Mouse (Mus musculus) forebrain, embryonic 14.5 days (tissue): ENCODE measurements around the gene Fbxo6. TPM values are rescaled to one million over a fixed set of nuclear protein-coding genes. Genes with fewer than 3 reads are reported as not detected.

ENCODE experiments used
- ATAC-seq: fragments of 200-750 bp; cut with Nextera tagmentation; 2 replicates; pipeline ENCODE4 v1.8.0; 2017; ENCODE audit warnings: mild to moderate bottlenecking, moderate library complexity
- DNase-seq: peaks from one replicate; pipeline ENCODE4 v3.0.0-alpha.2; 2015; ENCODE audit warnings: low spot score
- H3K27ac ChIP-seq: fragments of 300-500 bp; sonication (generic); 2 replicates; pipeline ENCODE4 v1.5.1; 2014; ENCODE audit warnings: low read depth, mild to moderate bottlenecking, control low read depth, low read length, moderate library complexity
- H3K27me3 ChIP-seq: fragments of 300-500 bp; sonication (generic); replicated peaks from 2 replicates; pipeline ENCODE4 v1.6.1; 2014; ENCODE audit warnings: low read length, control low read depth, mixed read lengths; ENCODE audit not compliant: control insufficient read depth, insufficient read depth
- H3K36me3 ChIP-seq: fragments of 300-500 bp; sonication (generic); 2 replicates; pipeline ENCODE4 v1.6.1; 2014; ENCODE audit warnings: low read length, control low read depth; ENCODE audit not compliant: control insufficient read depth, insufficient read depth
- H3K4me1 ChIP-seq: fragments of 300-500 bp; sonication (generic); 2 replicates; pipeline ENCODE4 v1.6.1; 2014; ENCODE audit warnings: antibody characterized with exemption, low read length, control low read depth; ENCODE audit not compliant: control insufficient read depth, insufficient read depth
- H3K4me2 ChIP-seq: fragments of 300-500 bp; sonication (generic); 2 replicates; pipeline ENCODE4 v1.6.1; 2014; ENCODE audit warnings: mild to moderate bottlenecking, control low read depth, low read length
- H3K4me3 ChIP-seq: fragments of 300-500 bp; sonication (generic); 2 replicates; pipeline ENCODE4 v1.5.1; 2014; ENCODE audit warnings: low read depth, low read length, control low read depth
- H3K9ac ChIP-seq: fragments of 300-500 bp; sonication (generic); 2 replicates; pipeline ENCODE4 v1.6.1; 2014; ENCODE audit warnings: mild to moderate bottlenecking, low read length, control low read depth, moderate library complexity
- H3K9me3 ChIP-seq: fragments of 300-500 bp; sonication (generic); replicated peaks from 2 replicates; pipeline ENCODE4 v1.6.1; 2016; ENCODE audit warnings: low read length, control low read depth, mixed read lengths; ENCODE audit not compliant: control insufficient read depth
- WGBS: fragments of 180-500 bp; shearing (Covaris S2); extraction: QIAGEN DNeasy Blood & Tissue Kit; methylation state at CpG from one replicate; pipeline ENCODE4 v1.1.7; 2014; 5-methylcytosine and 5-hydroxymethylcytosine counted together
- polyA plus RNA-seq: library from polyadenylated mRNA; unstranded; fragments of >200 nt; fragmentation: Nextera tagmentation; extraction: Ambion mirVana; gene quantifications from 2 replicates; pipeline ENCODE4 v1.2.1, GENCODE M21; 2014

The Fbxo6 gene
- polyA plus RNA-seq, 1 experiment from 2014 or later, result 20.6 TPM

DNA sequence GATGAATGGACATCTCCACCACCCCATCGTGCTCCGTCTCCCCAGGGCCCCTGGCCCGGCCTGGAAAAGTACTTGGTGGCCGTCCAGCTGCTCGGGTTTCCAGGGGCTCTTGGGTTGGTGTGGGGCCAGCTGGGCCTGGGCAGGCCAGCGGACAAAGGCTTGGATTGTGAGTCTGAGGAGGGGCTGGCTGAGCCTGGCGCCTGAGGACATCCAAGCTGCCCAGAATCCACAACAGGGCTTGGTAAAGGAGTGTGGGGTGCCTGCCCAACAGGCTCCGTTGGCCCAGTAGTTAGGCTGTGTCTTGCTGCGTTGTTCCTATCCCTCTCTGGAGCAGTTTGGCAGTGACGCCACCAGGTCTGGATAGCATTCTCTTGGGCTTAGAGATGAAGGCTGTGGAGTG is 14.5 kb upstream of the Fbxo6 start:
- Histone ChIP-seq H3K27ac (peak overlapping the region; percentile 21; the same call in 1 of the 2 replicates), H3K36me3 (no peaks in the 10 kb centered on the region), H3K9ac (peak overlapping the region; percentile 1; the same call in 1 of the 2 replicates), H3K4me2 (peak overlapping the region; percentile 35), H3K4me1 (peaks cover 9% of the 10 kb centered on the region; the same call in 1 of the 2 replicates), H3K4me3 (peak overlapping the region; percentile 0; the same call in 1 of the 2 replicates), H3K27me3 (peaks cover 57% of the 10 kb centered on the region), H3K9me3 (no peaks in the 10 kb centered on the region)
- ATAC-seq (peak; percentile 40), DNase-seq (peak; percentile 74)
- WGBS, result 5% methylated on average over 10 of the region's 10 CpGs

GRCm38 (mm10) chr4:148165551-148165950 is 13.6 kb upstream of the Fbxo6 start:
- Histone ChIP-seq H3K36me3 (no peaks in the 10 kb centered on the region), H3K4me2 (no peak overlapping the region), H3K27ac (no peak overlapping the region), H3K4me3 (no peak overlapping the region), H3K4me1 (peaks cover 9% of the 10 kb centered on the region; the same call in 1 of the 2 replicates), H3K27me3 (peaks cover 62% of the 10 kb centered on the region), H3K9me3 (no peaks in the 10 kb centered on the region), H3K9ac (no peak overlapping the region)
- ATAC-seq (no peak), DNase-seq (no peak)
- 3% methylated on average over 17 of the region's 17 CpGs for WGBS

GRCm38 (mm10) chr4:148164461-148164860 is 12.5 kb upstream of the Fbxo6 start:
- peak overlapping the region; percentile 26 for H3K4me3 ChIP-seq
- H3K4me1 ChIP-seq, result peaks cover 9% of the 10 kb centered on the region; the same call in 1 of the 2 replicates
- H3K9ac ChIP-seq, result peak overlapping the region; percentile 48; the same call in 1 of the 2 replicates
- 1% methylated on average over 16 of the region's 16 CpGs for WGBS
- no peak for DNase-seq
- peak overlapping the region; percentile 58; the same call in 1 of the 2 replicates for H3K4me2 ChIP-seq
- H3K36me3 ChIP-seq, result no peaks in the 10 kb centered on the region
- ATAC-seq, result no peak
- no peaks in the 10 kb centered on the region for H3K9me3 ChIP-seq
- peaks cover 53% of the 10 kb centered on the region for H3K27me3 ChIP-seq
- no peak overlapping the region for H3K27ac ChIP-seq

DNA sequence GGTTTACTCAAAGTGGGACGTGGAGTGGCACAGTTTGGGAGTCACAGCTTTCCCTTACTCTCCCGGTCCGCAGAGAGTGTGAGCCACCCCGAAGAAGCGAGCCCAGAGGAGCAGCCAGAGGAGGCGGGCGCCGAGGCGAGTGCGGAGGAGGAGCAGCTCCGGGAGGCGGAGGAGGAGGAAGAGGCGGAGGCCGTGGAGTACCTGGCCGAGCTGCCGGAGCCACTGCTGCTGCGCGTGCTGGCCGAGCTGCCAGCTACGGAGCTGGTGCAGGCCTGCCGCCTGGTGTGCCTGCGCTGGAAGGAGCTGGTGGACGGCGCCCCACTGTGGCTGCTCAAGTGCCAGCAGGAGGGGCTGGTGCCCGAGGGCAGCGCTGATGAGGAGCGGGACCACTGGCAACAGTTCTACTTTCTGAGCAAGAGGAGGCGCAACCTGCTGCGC is 12.1 kb upstream of the Fbxo6 start:
- no peaks in the 10 kb centered on the region for H3K36me3 ChIP-seq
- peak overlapping the region; percentile 58 for H3K4me2 ChIP-seq
- WGBS, result under 1% methylated on average over 29 of the region's 29 CpGs
- H3K9ac ChIP-seq, result peak overlapping the region; percentile 48; the same call in 1 of the 2 replicates
- H3K27ac ChIP-seq, result no peak overlapping the region
- H3K27me3 ChIP-seq, result peaks cover 51% of the 10 kb centered on the region
- peak; percentile 24; the same call in 1 of the 2 replicates for ATAC-seq
- peak; percentile 87 for DNase-seq
- peak overlapping the region; percentile 26 for H3K4me3 ChIP-seq
- no peaks in the 10 kb centered on the region for H3K9me3 ChIP-seq
- H3K4me1 ChIP-seq, result peaks cover 9% of the 10 kb centered on the region; the same call in 1 of the 2 replicates

DNA sequence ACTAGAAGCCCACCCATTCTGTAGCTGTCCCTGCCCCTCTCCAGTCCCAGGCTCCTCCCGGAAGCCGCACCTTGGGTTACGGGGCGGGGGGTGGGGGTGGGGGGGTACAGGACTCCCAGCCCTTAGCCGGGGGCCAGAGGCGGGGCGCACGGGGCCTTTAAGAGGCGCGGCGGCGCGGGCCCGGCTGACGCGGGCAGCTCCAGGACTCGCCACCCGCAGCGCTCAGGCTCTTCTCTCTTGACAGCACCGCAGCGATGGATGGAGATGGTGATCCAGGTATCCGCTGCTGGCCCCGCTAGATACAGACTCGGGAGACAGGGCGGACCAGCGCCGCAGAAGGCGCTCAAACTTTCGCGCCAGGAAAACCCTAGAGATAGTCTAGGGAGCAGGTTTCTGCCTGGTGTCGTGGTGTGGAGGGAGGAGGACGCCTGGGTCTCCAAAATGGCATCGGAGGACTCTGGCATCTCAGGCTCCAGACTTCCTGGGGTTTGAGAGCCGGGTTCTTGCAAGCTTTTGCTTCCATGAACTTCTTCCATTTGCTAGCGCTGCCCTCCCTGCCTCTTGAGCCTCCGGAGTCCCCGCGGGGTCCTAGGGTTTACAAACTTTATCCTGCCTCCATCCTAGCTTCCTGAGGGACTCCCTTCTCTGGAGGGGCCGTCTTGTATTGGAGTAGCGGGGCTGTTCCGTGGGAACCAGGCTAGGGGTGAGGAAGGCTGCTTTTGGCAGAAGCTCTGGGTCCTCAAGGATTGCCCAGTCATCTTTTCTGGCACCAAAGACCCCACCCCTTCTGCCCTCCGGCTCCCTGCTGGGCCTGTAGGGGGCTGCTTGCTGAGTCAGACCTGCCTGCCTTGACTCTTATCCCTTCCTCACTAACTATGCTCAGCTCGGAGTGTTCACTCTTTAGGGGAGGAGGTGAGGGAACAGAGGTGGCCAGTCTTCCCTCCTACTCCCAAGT is 8.8 kb upstream of the Fbxo6 start, which contains the start of the genes Fbxo44 and Fbxo2:
Gene Fbxo44 (minus strand): TSS at position 47 of the 955 bp plus-strand sequence.
Gene Fbxo2 (plus strand): TSS at position 186 of the 955 bp plus-strand sequence.
- peak within 1 kb of the TSS; percentile 71 for H3K4me3 ChIP-seq
- peak within 1 kb of the TSS; percentile 84 for H3K4me2 ChIP-seq
- DNase-seq (no peak), ATAC-seq (peak; percentile 74)
- peaks cover 20% of the 10 kb centered on the region for H3K36me3 ChIP-seq
- H3K27ac ChIP-seq, result peak within 1 kb of the TSS; percentile 79
- H3K4me1 ChIP-seq, result peaks cover 17% of the 10 kb centered on the region
- H3K9ac ChIP-seq, result peak within 1 kb of the TSS; percentile 91
- no peaks in the 10 kb centered on the region for H3K9me3 ChIP-seq
- peaks cover 42% of the 10 kb centered on the region for H3K27me3 ChIP-seq
- under 1% methylated on average over 43 of the region's 43 CpGs for WGBS

GRCm38 (mm10) chr4:148159544-148160435 is 7.8 kb upstream of the Fbxo6 start:
- 1% methylated on average over 54 of the region's 55 CpGs for WGBS
- H3K36me3 ChIP-seq, result peaks cover 29% of the 10 kb centered on the region

DNA sequence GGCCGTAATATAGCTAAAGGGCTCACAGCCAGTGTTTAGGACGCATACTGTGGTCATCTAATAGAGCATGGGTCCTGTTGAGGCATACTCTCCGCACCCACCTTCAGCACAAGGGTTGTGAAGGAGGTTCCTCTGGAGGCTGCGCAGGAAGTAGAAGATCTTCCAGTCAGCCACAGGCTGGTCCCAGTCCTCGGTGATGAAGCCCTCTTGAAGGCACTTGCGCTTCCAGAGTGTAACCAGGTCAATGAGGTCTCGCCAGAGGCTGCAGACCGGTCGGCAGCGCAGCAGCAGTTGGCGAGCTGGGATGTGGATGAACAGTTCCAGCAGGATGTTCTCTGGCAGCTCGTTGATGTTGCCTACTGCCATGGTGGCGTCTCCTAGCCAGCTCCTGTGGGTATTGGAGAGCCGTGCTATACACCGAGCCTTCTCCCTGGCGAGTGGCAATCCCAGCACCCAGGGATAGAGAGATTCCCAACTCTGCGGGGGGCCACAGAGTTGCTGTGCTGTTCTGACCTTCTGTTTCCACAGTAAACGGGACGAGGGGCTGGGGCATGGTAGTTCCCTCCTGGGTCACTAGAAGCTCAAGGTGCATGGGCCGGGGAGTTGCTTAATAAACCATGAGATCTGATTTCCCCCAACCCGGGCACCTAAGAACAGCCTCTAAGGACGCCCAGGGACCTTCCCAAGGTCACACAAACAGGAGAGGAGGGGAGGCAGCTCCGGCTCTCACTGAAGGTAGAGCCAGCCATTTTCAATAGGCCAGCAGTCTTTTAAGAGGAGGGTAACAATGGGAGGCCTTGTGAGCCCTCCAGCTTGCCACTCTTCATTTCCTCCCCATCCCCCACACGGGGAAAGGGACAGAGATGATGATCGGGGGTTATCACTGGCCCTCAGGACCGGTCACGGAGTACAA is 6.8 kb upstream of the Fbxo6 start:
- 20% methylated on average over 27 of the region's 27 CpGs for WGBS
- peak; percentile 63 for DNase-seq
- peaks cover 10% of the 10 kb centered on the region for H3K4me1 ChIP-seq
- H3K9me3 ChIP-seq, result no peaks in the 10 kb centered on the region
- ATAC-seq, result peak; percentile 5; the same call in 1 of the 2 replicates
- peak overlapping the region; percentile 79 for H3K27ac ChIP-seq
- H3K9ac ChIP-seq, result peak overlapping the region; percentile 91
- peaks cover 40% of the 10 kb centered on the region for H3K36me3 ChIP-seq
- peak overlapping the region; percentile 71 for H3K4me3 ChIP-seq
- H3K4me2 ChIP-seq, result peak overlapping the region; percentile 84
- peaks cover 22% of the 10 kb centered on the region for H3K27me3 ChIP-seq

More at GRCm38 (mm10) chr4:148159544-148160435, 7.8 kb upstream of the Fbxo6 start:
- Histone ChIP-seq H3K9ac (peak overlapping the region; percentile 91), H3K27ac (peak overlapping the region; percentile 79), H3K4me2 (peak overlapping the region; percentile 84), H3K9me3 (no peaks in the 10 kb centered on the region), H3K4me3 (peak overlapping the region; percentile 71), H3K4me1 (peaks cover 17% of the 10 kb centered on the region), H3K27me3 (peaks cover 32% of the 10 kb centered on the region)
- ATAC-seq, result peak; percentile 89
- peak; percentile 97 for DNase-seq
